Mouse (Mus musculus): ENCODE measurements around the gene Frat1. TPM values are rescaled to one million over a fixed set of nuclear protein-coding genes. Genes with fewer than 3 reads are reported as not detected.

The Frat1 gene
- total RNA-seq, 2 experiments from 2014 or later: 22.0 to 27.1 TPM

DNA sequence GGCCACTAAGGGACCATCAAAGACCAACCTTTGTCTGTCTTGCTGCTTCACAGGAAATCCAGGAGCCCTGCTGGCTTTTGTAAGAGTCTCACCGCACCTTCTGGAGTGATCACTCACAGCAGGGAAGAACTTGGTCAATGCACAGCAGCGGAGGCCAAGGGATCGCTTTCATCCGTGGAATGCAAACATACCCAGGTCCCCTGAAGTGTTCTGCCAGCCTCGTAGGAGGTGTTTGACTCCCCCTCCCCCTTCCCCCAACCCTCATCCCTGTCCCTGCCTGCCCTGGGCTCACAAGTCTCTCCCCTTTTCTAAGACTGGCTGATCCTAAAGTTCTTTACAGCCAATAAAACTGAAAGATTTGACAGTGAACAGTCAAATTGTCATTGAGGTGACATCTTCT, 8.3 kb upstream of the Frat1 start:
- no peak overlapping the region for H3K27ac ChIP-seq
- no peak for TF ChIP-seq CTCF (conservative IDR thresholded peaks at IDR 0.05)
- no peak overlapping the region for H3K4me3 ChIP-seq
- no peak for DNase-seq (ENCODE audit: low spot score in 2 of 2)

DNA sequence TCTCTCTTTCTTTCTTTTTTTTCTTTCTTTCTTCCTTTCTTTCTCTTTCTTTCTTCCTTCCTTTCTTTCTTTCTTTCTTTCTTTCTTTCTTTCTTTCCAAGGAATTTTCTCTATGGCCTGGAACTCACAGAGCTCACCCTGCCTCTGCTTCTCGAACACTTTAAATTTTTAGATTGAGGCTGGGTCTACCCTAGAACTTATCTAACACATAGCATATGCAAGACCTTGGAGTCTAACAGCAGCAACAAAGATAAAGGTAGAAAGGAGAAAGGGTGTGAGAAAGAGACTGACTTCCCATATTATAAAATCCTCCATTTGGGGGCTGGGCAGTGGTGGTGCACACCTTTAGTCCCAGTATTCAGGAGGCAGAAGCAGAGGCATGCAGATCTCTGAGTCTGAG, 7.2 kb upstream of the Frat1 start:
- DNase-seq (ENCODE audit: low spot score in 2 of 2): no peak
- TF ChIP-seq CTCF (conservative IDR thresholded peaks at IDR 0.05): no peak
- H3K4me3 ChIP-seq: no peak overlapping the region
- no peak overlapping the region for H3K27ac ChIP-seq

DNA sequence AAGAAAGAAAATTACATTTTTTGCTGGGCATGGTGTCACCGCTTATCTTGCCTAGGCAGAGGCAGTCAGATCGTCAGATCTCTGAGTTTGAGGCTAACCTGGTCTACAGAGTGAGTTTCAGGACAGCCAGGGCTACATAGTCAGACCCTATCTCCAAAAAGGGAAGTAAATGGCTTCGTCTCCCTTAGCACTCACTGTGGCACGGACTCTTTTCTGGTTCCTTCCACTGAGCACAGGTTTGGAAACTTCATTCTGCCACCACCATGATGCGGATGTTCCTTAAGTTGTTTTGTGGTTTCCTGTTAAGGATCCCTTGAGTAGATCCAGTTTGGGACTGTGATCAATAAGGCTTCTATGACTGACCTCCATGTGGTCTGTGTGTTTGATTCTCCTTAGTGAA, 4.8 kb upstream of the Frat1 start:
- H3K27ac ChIP-seq: no peak overlapping the region
- no peak for TF ChIP-seq CTCF (conservative IDR thresholded peaks at IDR 0.05)
- H3K4me3 ChIP-seq: no peak overlapping the region
- DNase-seq (ENCODE audit: low spot score in 2 of 2): no peak

GRCm38 (mm10) chr19:41826529-41826928, 3.2 kb upstream of the Frat1 start:
- TF ChIP-seq CTCF (conservative IDR thresholded peaks at IDR 0.05): no peak
- H3K27ac ChIP-seq: no peak overlapping the region
- DNase-seq (ENCODE audit: low spot score in 2 of 2): no peak
- H3K4me3 ChIP-seq: no peak overlapping the region

DNA sequence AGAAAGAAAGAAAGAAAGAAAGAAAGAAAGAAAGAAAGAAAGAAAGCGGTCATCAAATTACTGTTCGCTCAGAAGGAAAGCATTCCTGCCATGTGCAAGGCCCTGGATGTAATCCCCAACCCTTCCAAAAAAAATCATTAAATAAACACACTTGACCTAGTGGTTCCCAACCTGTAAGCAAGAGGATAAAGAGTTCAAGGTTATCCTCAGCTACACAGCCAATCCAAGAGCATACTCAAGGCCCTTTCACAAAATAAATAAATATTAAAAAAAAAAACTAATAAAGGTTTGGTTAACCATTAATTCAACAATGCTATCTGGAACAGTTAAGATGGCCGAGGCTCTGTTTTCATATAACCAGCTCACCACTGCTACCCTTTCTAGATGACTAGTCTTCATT, 829 bp upstream of the Frat1 start:
- Histone ChIP-seq H3K4me3 (peak overlapping the region; percentile 80), H3K27ac (peak overlapping the region; percentile 98)
- TF ChIP-seq CTCF (conservative IDR thresholded peaks at IDR 0.05): no peak
- no peak for DNase-seq (ENCODE audit: low spot score in 2 of 2)

DNA sequence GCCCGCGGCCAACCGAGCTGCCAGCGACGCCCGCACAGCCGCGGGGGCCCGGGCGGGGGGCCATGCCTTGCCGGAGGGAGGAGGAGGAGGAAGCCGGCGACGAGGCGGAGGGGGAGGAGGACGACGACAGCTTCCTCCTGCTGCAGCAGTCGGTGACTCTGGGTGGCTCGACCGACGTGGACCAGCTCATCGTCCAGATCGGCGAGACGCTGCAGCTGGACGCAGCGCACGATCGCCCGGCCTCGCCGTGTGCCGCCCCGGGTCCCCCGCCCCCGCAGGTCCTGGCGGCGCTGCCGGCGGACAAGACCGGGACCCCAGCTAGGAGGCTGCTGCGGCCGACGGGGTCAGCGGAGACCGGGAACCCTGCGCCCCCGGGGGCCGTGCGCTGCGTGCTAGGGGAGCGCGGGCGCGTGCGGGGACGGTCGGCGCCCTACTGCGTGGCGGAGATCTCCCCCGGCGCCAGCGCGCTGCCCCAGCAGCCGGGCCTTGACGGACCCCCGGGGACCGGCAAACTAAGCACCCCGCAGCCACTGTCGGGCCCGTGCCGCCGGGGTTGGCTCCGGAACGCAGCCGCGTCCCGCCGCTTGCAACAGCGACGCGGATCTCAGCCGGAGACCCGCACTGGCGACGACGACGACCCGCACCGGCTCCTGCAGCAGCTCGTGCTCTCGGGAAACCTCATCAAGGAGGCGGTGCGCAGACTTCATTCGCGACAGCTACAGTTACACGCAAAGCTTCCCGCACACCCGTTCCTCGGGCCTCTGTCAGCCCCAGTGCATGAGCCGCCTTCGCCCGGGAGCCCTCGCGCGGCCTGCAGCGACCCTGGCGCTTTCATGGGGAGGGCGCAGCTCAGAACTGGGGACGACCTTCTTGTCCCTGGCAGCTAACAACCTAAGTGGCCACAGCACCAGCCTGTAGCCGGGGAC, 599 bp downstream of the Frat1 start:
- DNase-seq (ENCODE audit: low spot score in 2 of 2): peak in 1 of 2 experiments; percentile 39
- H3K4me3 ChIP-seq: peak overlapping the region; percentile 80
- peak overlapping the region; percentile 98 for H3K27ac ChIP-seq
- no peak; the same call in 1 of the 2 replicates for TF ChIP-seq CTCF (conservative IDR thresholded peaks at IDR 0.05)

GRCm38 (mm10) chr19:41831101-41831570, 1.4 kb downstream of the Frat1 start:
- TF ChIP-seq CTCF (conservative IDR thresholded peaks at IDR 0.05): no peak
- DNase-seq (ENCODE audit: low spot score in 2 of 2): peak in 1 of 2 experiments; percentile 47
- peak overlapping the region; percentile 80 for H3K4me3 ChIP-seq
- H3K27ac ChIP-seq: peak overlapping the region; percentile 98

DNA sequence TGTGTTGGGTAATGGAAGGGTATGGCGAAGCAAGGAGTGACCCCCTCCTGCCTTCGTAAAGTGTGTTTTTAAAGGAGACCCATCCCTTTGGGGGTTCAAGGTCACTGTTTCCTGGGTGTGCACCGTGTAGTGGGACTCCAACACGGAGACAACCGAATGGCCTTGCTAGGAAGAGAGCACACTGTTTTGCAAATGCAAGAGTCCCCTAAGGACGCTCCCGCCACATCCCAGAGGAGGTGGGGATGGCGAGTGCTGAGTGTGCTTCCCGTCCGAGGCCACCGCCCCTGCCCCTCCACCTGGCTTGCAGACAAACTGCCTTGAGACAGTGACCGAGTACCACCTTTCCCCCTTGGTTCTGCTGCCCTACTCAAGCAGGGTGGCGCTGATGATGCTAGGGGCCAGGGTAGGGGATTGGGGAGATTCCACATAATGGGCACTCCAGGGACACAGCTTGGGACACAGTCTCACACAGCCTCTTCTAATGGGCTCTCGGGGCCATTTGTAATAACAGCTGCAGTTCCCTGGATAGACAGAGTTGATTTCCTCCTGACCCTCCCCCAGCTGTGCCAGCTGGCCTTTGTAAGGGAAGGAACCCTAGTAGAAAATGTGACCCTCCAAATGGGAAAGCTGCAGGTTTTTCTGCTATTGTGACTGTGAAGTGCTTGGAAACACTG, 2.1 kb downstream of the Frat1 start:
- Histone ChIP-seq H3K27ac (peak overlapping the region; percentile 98), H3K4me3 (peak overlapping the region; percentile 80)
- no peak for TF ChIP-seq CTCF (conservative IDR thresholded peaks at IDR 0.05)
- DNase-seq (ENCODE audit: low spot score in 2 of 2): no peak

GRCm38 (mm10) chr19:41832501-41833201, 2.9 kb downstream of the Frat1 start:
- no peak for TF ChIP-seq CTCF (conservative IDR thresholded peaks at IDR 0.05)
- DNase-seq (ENCODE audit: low spot score in 2 of 2): no peak
- Histone ChIP-seq H3K4me3 (peak overlapping the region; percentile 80), H3K27ac (peak overlapping the region; percentile 98; the same call in 1 of the 2 replicates)

DNA sequence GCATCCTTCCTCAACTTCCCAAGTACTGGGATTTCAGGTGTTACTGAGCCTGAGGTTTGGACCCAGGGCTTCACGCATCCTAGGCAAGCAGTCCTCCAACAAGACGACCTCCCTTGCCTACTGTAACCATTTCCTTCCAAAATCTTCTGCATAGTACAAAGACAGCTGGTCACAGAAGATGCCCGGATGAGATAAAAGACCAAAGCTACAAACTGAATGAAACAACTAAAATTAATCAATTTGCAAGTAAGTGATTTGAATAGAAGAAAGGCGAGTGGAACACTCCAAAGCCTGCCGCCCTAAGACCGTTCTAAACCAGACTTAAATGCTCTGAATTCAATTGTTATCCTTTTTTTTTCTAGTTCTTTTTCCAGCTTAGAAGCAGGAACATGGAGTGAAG, 5.6 kb downstream of the Frat1 start:
- TF ChIP-seq CTCF (conservative IDR thresholded peaks at IDR 0.05): no peak
- H3K27ac ChIP-seq: peak overlapping the region; percentile 84
- H3K4me3 ChIP-seq: no peak overlapping the region
- no peak for DNase-seq (ENCODE audit: low spot score in 2 of 2)

GRCm38 (mm10) chr19:41835816-41836215, 6.0 kb downstream of the Frat1 start:
- Histone ChIP-seq H3K4me3 (peak overlapping the region; percentile 40), H3K27ac (peak overlapping the region; percentile 84)
- peak; percentile 56 to 74 for DNase-seq (ENCODE audit: low spot score in 2 of 2)
- no peak for TF ChIP-seq CTCF (conservative IDR thresholded peaks at IDR 0.05)

- no peak for TF ChIP-seq CTCF (conservative IDR thresholded peaks at IDR 0.05)
- peak overlapping the region; percentile 84; the same call in 1 of the 2 replicates for H3K27ac ChIP-seq
- no peak for DNase-seq (ENCODE audit: low spot score in 2 of 2)
- H3K4me3 ChIP-seq: no peak overlapping the region
Measured at GRCm38 (mm10) chr19:41836719-41837118, 6.9 kb downstream of the Frat1 start.
